Comparison of ENCODE assay signal across 24 mouse cellular contexts in the genomic region with DNA sequence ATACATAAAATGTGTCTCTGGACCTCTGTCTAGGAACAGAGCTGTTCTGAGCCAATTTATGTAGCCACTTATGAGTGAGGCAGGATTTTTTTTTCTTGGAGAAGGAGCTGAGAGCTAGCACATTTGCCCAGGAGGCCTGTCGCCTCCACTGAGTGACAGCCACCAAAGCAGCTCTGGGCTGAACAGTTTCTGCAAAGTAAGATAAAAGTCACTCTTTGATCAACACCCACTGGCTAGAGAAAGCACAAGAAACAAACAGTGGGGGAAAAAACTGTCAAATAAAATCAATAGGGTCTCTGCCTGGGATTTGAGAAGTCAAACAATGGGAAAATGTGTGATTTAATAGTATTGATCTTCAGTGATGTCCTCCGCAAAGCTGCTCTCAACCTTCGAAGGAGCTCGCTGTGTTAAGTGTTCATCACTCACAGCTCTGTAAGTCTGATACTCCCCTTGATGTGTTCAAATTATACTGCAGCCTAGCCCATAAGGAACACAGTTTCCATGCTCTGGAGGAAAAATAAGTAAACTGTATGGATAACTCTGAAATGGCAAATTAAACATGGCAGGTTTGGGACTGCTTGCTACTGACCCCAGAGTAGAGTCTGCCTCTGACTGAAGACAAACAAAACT.
A peak's percentile ranks its signal among the peaks of the same experiment; 100 is the strongest.
DNase-seq lines count a peak whose midpoint lies in the region; ATAC-seq and TF ChIP-seq lines count a peak whose summit lies in the region.
"Had no signal": no experiment of that assay in that cellular context is flagged by ENCODE, and none has a peak within 500 bp of the region (broad histone marks: within the 10 kb centered on the region; RNA-seq: fewer than 3 reads in every experiment).

No protein-coding gene starts in this region.

- no peak overlapping the region for H3K9ac ChIP-seq in forebrain, embryonic 14.5 days (ENCODE audit: low read length)
- no peak overlapping the region for H3K9ac ChIP-seq in forebrain, embryonic 13.5 days
- H3K9ac ChIP-seq in hindbrain, embryonic 12.5 days: no peak overlapping the region
- no peak overlapping the region for H3K9ac ChIP-seq in hindbrain, embryonic 16.5 days (ENCODE audit: low read depth, low read length)
- no peak overlapping the region for H3K9ac ChIP-seq in midbrain, embryonic 15.5 days
- H3K9ac ChIP-seq: embryonic facial prominence, embryonic 12.5 days; forebrain, embryonic 15.5 days; heart, embryonic 15.5 days; hindbrain, embryonic 15.5 days had no signal

- no peak overlapping the region for H3K4me3 ChIP-seq in forebrain, embryonic 14.5 days (ENCODE audit: low read depth, low read length)
- H3K4me3 ChIP-seq in forebrain, embryonic 13.5 days: no peak overlapping the region
- H3K4me3 ChIP-seq in hindbrain, embryonic 12.5 days: no peak overlapping the region
- H3K4me3 ChIP-seq in hindbrain, embryonic 16.5 days (ENCODE audit: low read length): no peak overlapping the region
- H3K4me3 ChIP-seq in midbrain, embryonic 15.5 days: no peak overlapping the region
- H3K4me3 ChIP-seq: embryonic facial prominence, embryonic 12.5 days; forebrain, embryonic 15.5 days; heart, embryonic 15.5 days; hindbrain, embryonic 15.5 days had no signal

- no peak for TF ChIP-seq POLR2A in brain, embryonic 14.5 days (IDR thresholded peaks at IDR 0.05; ENCODE audit: borderline replicate concordance, extremely low read depth, insufficient read depth, insufficient read length, poor library complexity, severe bottlenecking)

- H3K4me1 ChIP-seq in forebrain, embryonic 14.5 days (ENCODE audit: control insufficient read depth, insufficient read depth, low read length): no peaks in the 10 kb centered on the region
- no peaks in the 10 kb centered on the region for H3K4me1 ChIP-seq in forebrain, embryonic 13.5 days
- H3K4me1 ChIP-seq in hindbrain, embryonic 12.5 days: no peaks in the 10 kb centered on the region
- H3K4me1 ChIP-seq in hindbrain, embryonic 16.5 days (ENCODE audit: control insufficient read depth, insufficient read depth, low read depth, low read length): no peaks in the 10 kb centered on the region
- H3K4me1 ChIP-seq in midbrain, embryonic 15.5 days: peaks cover 7% of the 10 kb centered on the region; the same call in 1 of the 2 replicates
- H3K4me1 ChIP-seq: embryonic facial prominence, embryonic 12.5 days; forebrain, embryonic 15.5 days; hindbrain, embryonic 15.5 days had no signal

- no peaks in the 10 kb centered on the region for H3K27me3 ChIP-seq in forebrain, embryonic 14.5 days (replicated peaks; ENCODE audit: control insufficient read depth, insufficient read depth, low read length)
- H3K27me3 ChIP-seq in forebrain, embryonic 13.5 days: no peaks in the 10 kb centered on the region
- no peaks in the 10 kb centered on the region for H3K27me3 ChIP-seq in hindbrain, embryonic 12.5 days
- no peaks in the 10 kb centered on the region for H3K27me3 ChIP-seq in hindbrain, embryonic 16.5 days (replicated peaks; ENCODE audit: control insufficient read depth, insufficient read depth, low read length)
- no peaks in the 10 kb centered on the region for H3K27me3 ChIP-seq in midbrain, embryonic 15.5 days (replicated peaks)
- H3K27me3 ChIP-seq: embryonic facial prominence, embryonic 12.5 days; forebrain, embryonic 15.5 days; heart, embryonic 15.5 days; hindbrain, embryonic 15.5 days; Patski had no signal

- no peak for TF ChIP-seq CTCF in brain, embryonic 14.5 days (IDR thresholded peaks at IDR 0.05; ENCODE audit: borderline replicate concordance, extremely low read depth, insufficient read depth, insufficient read length)

- no peaks in the 10 kb centered on the region for H3K36me3 ChIP-seq in forebrain, embryonic 14.5 days (ENCODE audit: control insufficient read depth, insufficient read depth, low read length)
- no peaks in the 10 kb centered on the region for H3K36me3 ChIP-seq in forebrain, embryonic 13.5 days (ENCODE audit: poor library complexity, severe bottlenecking)
- H3K36me3 ChIP-seq in hindbrain, embryonic 12.5 days: no peaks in the 10 kb centered on the region
- no peaks in the 10 kb centered on the region for H3K36me3 ChIP-seq in hindbrain, embryonic 16.5 days (ENCODE audit: control insufficient read depth, insufficient read depth, low read length)
- no peaks in the 10 kb centered on the region for H3K36me3 ChIP-seq in midbrain, embryonic 15.5 days (replicated peaks)
- H3K36me3 ChIP-seq: embryonic facial prominence, embryonic 12.5 days; forebrain, embryonic 15.5 days; heart, embryonic 15.5 days; hindbrain, embryonic 15.5 days had no signal

- DNase-seq in forebrain, embryonic 14.5 days (ENCODE audit: low spot score): peak; percentile 14
- DNase-seq in brain, embryonic 14.5 days (ENCODE audit: low read depth): peak; percentile 54
- DNase-seq in right cerebral cortex, postnatal 36 days (ENCODE audit: low spot score in 2 of 2): no peak
- DNase-seq in layer of hippocampus, postnatal 10 days (ENCODE audit: low spot score in 2 of 2): no peak
- DNase-seq: adrenal gland, adult 2 months; adrenal gland, postnatal 25 days; cerebellum, adult 11 months; cerebellum, adult 9-10 months; cerebellum, postnatal 25 days; gastrocnemius, postnatal 36 days; heart, adult 18-20 months; heart, postnatal 14 days; kidney, adult 11 months had no signal

- no peak overlapping the region for H3K4me2 ChIP-seq in forebrain, embryonic 14.5 days (ENCODE audit: low read length)
- no peak overlapping the region for H3K4me2 ChIP-seq in forebrain, embryonic 13.5 days
- no peak overlapping the region for H3K4me2 ChIP-seq in hindbrain, embryonic 12.5 days (replicated peaks)
- no peak overlapping the region for H3K4me2 ChIP-seq in hindbrain, embryonic 16.5 days (ENCODE audit: low read length)
- no peak overlapping the region for H3K4me2 ChIP-seq in midbrain, embryonic 15.5 days
- H3K4me2 ChIP-seq: embryonic facial prominence, embryonic 12.5 days; forebrain, embryonic 15.5 days; heart, embryonic 11.5 days; heart, embryonic 15.5 days; hindbrain, embryonic 15.5 days had no signal

- no peak for ATAC-seq in forebrain, embryonic 14.5 days
- ATAC-seq in forebrain, embryonic 13.5 days: no peak
- no peak for ATAC-seq in hindbrain, embryonic 12.5 days (ENCODE audit: low FRiP score)
- no peak for ATAC-seq in hindbrain, embryonic 16.5 days
- peak; percentile 67 for ATAC-seq in midbrain, embryonic 15.5 days (replicated peaks)
- ATAC-seq: activated CD4-positive, CD25-positive, alpha-beta regulatory T cell, adult 4 months; forebrain, embryonic 15.5 days; Patski had no signal

- H3K9me3 ChIP-seq in forebrain, embryonic 14.5 days (replicated peaks; ENCODE audit: control insufficient read depth, low read length): no peaks in the 10 kb centered on the region
- H3K9me3 ChIP-seq in forebrain, embryonic 13.5 days (replicated peaks): no peaks in the 10 kb centered on the region
- no peaks in the 10 kb centered on the region for H3K9me3 ChIP-seq in hindbrain, embryonic 12.5 days (replicated peaks)
- no peaks in the 10 kb centered on the region for H3K9me3 ChIP-seq in hindbrain, embryonic 16.5 days (ENCODE audit: control insufficient read depth, low read length)
- no peaks in the 10 kb centered on the region for H3K9me3 ChIP-seq in midbrain, embryonic 15.5 days
- H3K9me3 ChIP-seq: embryonic facial prominence, embryonic 12.5 days; forebrain, embryonic 15.5 days; heart, embryonic 15.5 days; hindbrain, embryonic 15.5 days had no signal

- WGBS in forebrain, embryonic 14.5 days: 76% methylated on average over 4 of the region's 4 CpGs
- WGBS in forebrain, embryonic 13.5 days: 70% methylated on average over 4 of the region's 4 CpGs
- WGBS in hindbrain, embryonic 12.5 days: 58% methylated on average over 4 of the region's 4 CpGs
- 78% methylated on average over 4 of the region's 4 CpGs for WGBS in hindbrain, embryonic 16.5 days
- WGBS in midbrain, embryonic 15.5 days: 43% methylated on average over 4 of the region's 4 CpGs

- no peak overlapping the region for H3K27ac ChIP-seq in forebrain, embryonic 14.5 days (ENCODE audit: low read depth, low read length)
- no peak overlapping the region for H3K27ac ChIP-seq in forebrain, embryonic 13.5 days
- peak overlapping the region; percentile 41; the same call in 1 of the 2 replicates for H3K27ac ChIP-seq in hindbrain, embryonic 12.5 days
- H3K27ac ChIP-seq in hindbrain, embryonic 16.5 days (ENCODE audit: low read depth, low read length): no peak overlapping the region
- H3K27ac ChIP-seq in midbrain, embryonic 15.5 days: peak overlapping the region; percentile 53; the same call in 1 of the 2 replicates
- H3K27ac ChIP-seq: embryonic facial prominence, embryonic 12.5 days; forebrain, embryonic 15.5 days; heart, embryonic 15.5 days; hindbrain, embryonic 15.5 days had no signal

Comparison
In these comparisons a context has a peak if more than half of its experiments do, and no peak if none do; other contexts are left out.
1. H3K27ac ChIP-seq: peak in hindbrain, embryonic 12.5 days (single experiment) and midbrain, embryonic 15.5 days (single experiment); none in forebrain, embryonic 14.5 days (single experiment), forebrain, embryonic 13.5 days (single experiment) and hindbrain, embryonic 16.5 days (single experiment).
2. DNase-seq: peak in forebrain, embryonic 14.5 days (single experiment) and brain, embryonic 14.5 days (single experiment); none in right cerebral cortex, postnatal 36 days (0 of 2) and layer of hippocampus, postnatal 10 days (0 of 2).